Mouse (Mus musculus): Measurements from ENCODE around the gene Ipo8. TPM values are rescaled to one million over a fixed set of nuclear protein-coding genes. Genes with fewer than 3 reads are reported as not detected.

Ipo8 gene
- polyA plus RNA-seq, 1 experiment from 2014 or later: 12.2 TPM

- DNase-seq (ENCODE audit: low spot score): no peak
- ATAC-seq: no peak
- H3K27ac ChIP-seq (ENCODE audit: low read depth, low read length): no peak overlapping the region
- no peaks in the 10 kb centered on the region for H3K9me3 ChIP-seq (replicated peaks; ENCODE audit: control insufficient read depth, low read length)
- 94% methylated on average over 4 of the region's 4 CpGs for WGBS
- no peaks in the 10 kb centered on the region for H3K4me1 ChIP-seq (ENCODE audit: control insufficient read depth, insufficient read depth, low read length)
- no peak overlapping the region for H3K9ac ChIP-seq (ENCODE audit: low read length)
- H3K4me3 ChIP-seq (ENCODE audit: low read depth, low read length): no peak overlapping the region
- no peaks in the 10 kb centered on the region for H3K27me3 ChIP-seq (replicated peaks; ENCODE audit: control insufficient read depth, insufficient read depth, low read length)
- peaks cover 55% of the 10 kb centered on the region for H3K36me3 ChIP-seq (ENCODE audit: control insufficient read depth, insufficient read depth, low read length)
- no peak overlapping the region for H3K4me2 ChIP-seq (ENCODE audit: low read length)
Observed at GRCm38 (mm10) chr6:148818624-148819343, 12.5 kb downstream of the Ipo8 start.

- Histone ChIP-seq H3K9ac (ENCODE audit: low read length) (no peak overlapping the region), H3K4me2 (ENCODE audit: low read length) (no peak overlapping the region), H3K27me3 (replicated peaks; ENCODE audit: control insufficient read depth, insufficient read depth, low read length) (no peaks in the 10 kb centered on the region), H3K4me1 (ENCODE audit: control insufficient read depth, insufficient read depth, low read length) (no peaks in the 10 kb centered on the region), H3K36me3 (ENCODE audit: control insufficient read depth, insufficient read depth, low read length) (peaks cover 67% of the 10 kb centered on the region), H3K4me3 (ENCODE audit: low read depth, low read length) (no peak overlapping the region), H3K27ac (ENCODE audit: low read depth, low read length) (no peak overlapping the region), H3K9me3 (replicated peaks; ENCODE audit: control insufficient read depth, low read length) (no peaks in the 10 kb centered on the region)
- no peak for DNase-seq (ENCODE audit: low spot score)
- WGBS: 86% methylated on average over 5 of the region's 5 CpGs
- ATAC-seq: no peak
Observed at GRCm38 (mm10) chr6:148816751-148817150, 14.5 kb downstream of the Ipo8 start.

- Histone ChIP-seq H3K9ac (ENCODE audit: low read length) (no peak overlapping the region), H3K4me2 (ENCODE audit: low read length) (no peak overlapping the region), H3K4me3 (ENCODE audit: low read depth, low read length) (no peak overlapping the region), H3K36me3 (ENCODE audit: control insufficient read depth, insufficient read depth, low read length) (peaks cover 68% of the 10 kb centered on the region), H3K27me3 (replicated peaks; ENCODE audit: control insufficient read depth, insufficient read depth, low read length) (no peaks in the 10 kb centered on the region), H3K9me3 (replicated peaks; ENCODE audit: control insufficient read depth, low read length) (no peaks in the 10 kb centered on the region), H3K4me1 (ENCODE audit: control insufficient read depth, insufficient read depth, low read length) (no peaks in the 10 kb centered on the region), H3K27ac (ENCODE audit: low read depth, low read length) (no peak overlapping the region)
- DNase-seq (ENCODE audit: low spot score) (no peak), ATAC-seq (no peak)
- WGBS: 93% methylated on average over 2 of the region's 2 CpGs
Observed at GRCm38 (mm10) chr6:148811117-148811516, 20.1 kb downstream of the Ipo8 start.

GRCm38 (mm10) chr6:148799773-148800172 lies 31.5 kb downstream of the Ipo8 start:
- H3K4me1 ChIP-seq (ENCODE audit: control insufficient read depth, insufficient read depth, low read length): no peaks in the 10 kb centered on the region
- H3K4me2 ChIP-seq (ENCODE audit: low read length): no peak overlapping the region
- no peak overlapping the region for H3K4me3 ChIP-seq (ENCODE audit: low read depth, low read length)
- H3K27ac ChIP-seq (ENCODE audit: low read depth, low read length): no peak overlapping the region
- WGBS: 83% methylated on average over 4 of the region's 4 CpGs
- no peaks in the 10 kb centered on the region for H3K27me3 ChIP-seq (replicated peaks; ENCODE audit: control insufficient read depth, insufficient read depth, low read length)
- no peak overlapping the region for H3K9ac ChIP-seq (ENCODE audit: low read length)
- peaks cover 69% of the 10 kb centered on the region for H3K36me3 ChIP-seq (ENCODE audit: control insufficient read depth, insufficient read depth, low read length)
- ATAC-seq (no peak), DNase-seq (ENCODE audit: low spot score) (no peak)
- H3K9me3 ChIP-seq (replicated peaks; ENCODE audit: control insufficient read depth, low read length): no peaks in the 10 kb centered on the region

GRCm38 (mm10) chr6:148795145-148795544 lies 36.1 kb downstream of the Ipo8 start:
- Histone ChIP-seq H3K27me3 (replicated peaks; ENCODE audit: control insufficient read depth, insufficient read depth, low read length) (no peaks in the 10 kb centered on the region), H3K27ac (ENCODE audit: low read depth, low read length) (no peak overlapping the region), H3K36me3 (ENCODE audit: control insufficient read depth, insufficient read depth, low read length) (peaks cover 60% of the 10 kb centered on the region), H3K4me3 (ENCODE audit: low read depth, low read length) (no peak overlapping the region), H3K9ac (ENCODE audit: low read length) (no peak overlapping the region), H3K9me3 (replicated peaks; ENCODE audit: control insufficient read depth, low read length) (no peaks in the 10 kb centered on the region), H3K4me2 (ENCODE audit: low read length) (no peak overlapping the region), H3K4me1 (ENCODE audit: control insufficient read depth, insufficient read depth, low read length) (no peaks in the 10 kb centered on the region)
- ATAC-seq: 0 out of 2 replicates have a peak, but pooled peaks have one; percentile 37
- DNase-seq (ENCODE audit: low spot score): peak; percentile 4
- 83% methylated on average over 2 of the region's 2 CpGs for WGBS

GRCm38 (mm10) chr6:148789010-148789673 lies 42.1 kb downstream of the Ipo8 start:
- Histone ChIP-seq H3K4me1 (ENCODE audit: control insufficient read depth, insufficient read depth, low read length) (no peaks in the 10 kb centered on the region), H3K9me3 (replicated peaks; ENCODE audit: control insufficient read depth, low read length) (no peaks in the 10 kb centered on the region), H3K4me2 (ENCODE audit: low read length) (no peak overlapping the region), H3K9ac (ENCODE audit: low read length) (no peak overlapping the region), H3K36me3 (ENCODE audit: control insufficient read depth, insufficient read depth, low read length) (peaks cover 71% of the 10 kb centered on the region), H3K4me3 (ENCODE audit: low read depth, low read length) (no peak overlapping the region), H3K27me3 (replicated peaks; ENCODE audit: control insufficient read depth, insufficient read depth, low read length) (no peaks in the 10 kb centered on the region), H3K27ac (ENCODE audit: low read depth, low read length) (no peak overlapping the region)
- DNase-seq (ENCODE audit: low spot score): peak; percentile 51
- WGBS: 75% methylated on average over 9 of the region's 9 CpGs
- no peak for ATAC-seq

- H3K9me3 ChIP-seq (replicated peaks; ENCODE audit: control insufficient read depth, low read length): no peaks in the 10 kb centered on the region
- WGBS: 92% methylated on average over 5 of the region's 5 CpGs
- ATAC-seq: no peak
Observed at GRCm38 (mm10) chr6:148786186-148786585, 45.1 kb downstream of the Ipo8 start.

GRCm38 (mm10) chr6:148784418-148784817 lies 46.8 kb downstream of the Ipo8 start:
- Histone ChIP-seq H3K27ac (ENCODE audit: low read depth, low read length) (no peak overlapping the region), H3K4me2 (ENCODE audit: low read length) (no peak overlapping the region), H3K4me1 (ENCODE audit: control insufficient read depth, insufficient read depth, low read length) (no peaks in the 10 kb centered on the region), H3K27me3 (replicated peaks; ENCODE audit: control insufficient read depth, insufficient read depth, low read length) (no peaks in the 10 kb centered on the region), H3K9ac (ENCODE audit: low read length) (no peak overlapping the region), H3K4me3 (ENCODE audit: low read depth, low read length) (no peak overlapping the region), H3K36me3 (ENCODE audit: control insufficient read depth, insufficient read depth, low read length) (peaks cover 66% of the 10 kb centered on the region), H3K9me3 (replicated peaks; ENCODE audit: control insufficient read depth, low read length) (no peaks in the 10 kb centered on the region)
- DNase-seq (ENCODE audit: low spot score) (no peak), ATAC-seq (no peak)
- 95% methylated on average over 9 of the region's 9 CpGs for WGBS

More at GRCm38 (mm10) chr6:148786186-148786585, 45.1 kb downstream of the Ipo8 start:
- Histone ChIP-seq H3K4me3 (ENCODE audit: low read depth, low read length) (no peak overlapping the region), H3K4me2 (ENCODE audit: low read length) (no peak overlapping the region), H3K27me3 (replicated peaks; ENCODE audit: control insufficient read depth, insufficient read depth, low read length) (no peaks in the 10 kb centered on the region), H3K36me3 (ENCODE audit: control insufficient read depth, insufficient read depth, low read length) (peaks cover 73% of the 10 kb centered on the region), H3K27ac (ENCODE audit: low read depth, low read length) (no peak overlapping the region), H3K4me1 (ENCODE audit: control insufficient read depth, insufficient read depth, low read length) (no peaks in the 10 kb centered on the region), H3K9ac (ENCODE audit: low read length) (no peak overlapping the region)
- DNase-seq (ENCODE audit: low spot score): no peak

GRCm38 (mm10) chr6:148776236-148776635 lies 55.0 kb downstream of the Ipo8 start:
- H3K4me2 ChIP-seq (ENCODE audit: low read length): no peak overlapping the region
- no peak overlapping the region for H3K9ac ChIP-seq (ENCODE audit: low read length)
- H3K36me3 ChIP-seq (ENCODE audit: control insufficient read depth, insufficient read depth, low read length): peaks cover 62% of the 10 kb centered on the region
- no peak overlapping the region for H3K27ac ChIP-seq (ENCODE audit: low read depth, low read length)
- no peaks in the 10 kb centered on the region for H3K4me1 ChIP-seq (ENCODE audit: control insufficient read depth, insufficient read depth, low read length)
- no peaks in the 10 kb centered on the region for H3K27me3 ChIP-seq (replicated peaks; ENCODE audit: control insufficient read depth, insufficient read depth, low read length)
- H3K9me3 ChIP-seq (replicated peaks; ENCODE audit: control insufficient read depth, low read length): no peaks in the 10 kb centered on the region
- H3K4me3 ChIP-seq (ENCODE audit: low read depth, low read length): no peak overlapping the region
- ATAC-seq: no peak
- DNase-seq (ENCODE audit: low spot score): no peak
- WGBS: 96% methylated on average over 2 of the region's 2 CpGs

All from forebrain, embryonic 14.5 days (tissue).